Mouse (Mus musculus) thymus, postnatal 10 days (tissue): ENCODE measurements around the gene Glrp1.

Source experiments
- DNase-seq, 2 experiments: peaks; one replicate each; pipeline ENCODE4 v3.0.0; 2021; ENCODE audit warnings: low spot score in 2 of 2

Gene Glrp1

DNA sequence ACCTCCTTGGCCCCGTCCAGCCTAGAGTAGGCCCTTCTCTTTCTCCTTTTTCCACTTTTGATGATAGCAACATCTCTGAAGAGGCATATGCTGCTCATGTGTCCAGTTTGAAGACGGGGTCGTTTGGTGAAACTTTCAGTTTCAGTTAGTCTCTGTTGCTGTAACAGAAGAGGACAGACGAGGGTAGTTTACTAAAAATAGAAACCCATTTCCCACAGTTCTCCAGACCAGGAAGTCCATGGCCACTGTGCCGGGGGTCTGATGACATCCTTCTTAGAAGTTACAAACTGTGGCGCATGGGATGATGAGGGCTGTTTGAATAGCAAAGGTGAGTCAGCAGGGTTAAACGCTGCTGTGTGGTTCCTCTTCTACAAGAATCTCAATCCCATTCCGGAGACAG lies at the start of gene Glrp1:
TSS of gene Glrp1 (minus strand) at position 278 of the 400 bp plus-strand sequence.
- DNase-seq, result no peak

DNA sequence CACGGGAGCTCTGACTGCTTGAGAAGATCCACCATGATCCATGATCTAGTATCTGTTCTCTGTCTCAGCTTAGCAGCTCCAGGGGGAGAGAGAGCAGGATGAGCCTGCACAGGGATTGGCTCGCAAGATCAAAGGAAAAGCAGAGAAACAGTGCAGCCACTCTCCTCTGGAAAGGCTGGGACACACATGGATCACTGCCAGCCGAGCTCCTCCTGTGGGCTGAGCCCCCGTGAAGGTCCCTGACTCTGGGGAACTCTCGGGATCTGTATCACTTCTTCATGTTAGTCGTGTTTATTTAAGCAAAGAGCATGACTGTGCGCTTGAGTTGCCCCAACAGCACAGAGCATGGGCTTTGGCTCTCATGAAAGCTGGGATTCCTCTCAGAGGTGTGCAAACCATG lies 49.4 kb upstream of the Glrp1 start:
- no peak for DNase-seq

DNA sequence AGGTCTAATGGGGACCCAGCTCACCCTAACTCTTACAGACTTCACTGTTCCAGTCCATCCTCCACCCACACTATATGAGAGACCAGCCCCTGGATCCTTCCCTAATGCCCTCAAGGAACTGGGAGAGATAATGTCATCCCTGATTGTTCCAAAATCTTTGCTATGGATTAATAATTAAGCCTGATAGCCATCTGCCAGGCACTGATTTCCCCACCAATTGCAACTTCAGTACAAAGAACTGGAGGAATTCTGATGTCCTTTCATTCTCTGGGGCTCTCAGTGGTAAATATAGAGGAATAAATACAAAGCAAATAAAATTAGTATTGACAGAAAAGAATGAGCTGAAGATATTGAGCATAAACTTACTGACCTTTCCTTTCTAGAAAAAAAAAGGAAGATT lies 48.9 kb upstream of the Glrp1 start:
- DNase-seq, result no peak

DNA sequence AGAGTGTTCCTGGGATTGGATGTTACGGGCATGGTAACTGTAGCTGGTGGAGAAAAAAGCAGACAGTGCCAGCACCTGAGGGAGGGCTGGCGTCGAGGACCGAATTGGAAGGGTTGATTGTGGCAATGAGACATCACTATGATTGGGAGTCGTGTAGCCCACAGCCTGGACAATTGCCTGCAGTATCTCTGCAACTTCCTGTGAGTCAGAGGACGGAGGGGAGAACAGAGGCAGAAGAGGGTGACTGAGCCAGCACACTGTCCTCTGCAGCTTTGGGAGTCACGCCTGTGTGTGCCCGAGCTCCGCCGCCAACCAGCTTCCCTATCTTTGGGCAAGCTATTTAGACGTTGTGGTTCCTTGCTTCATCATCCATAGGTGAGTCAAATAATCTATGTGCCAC lies 46.5 kb upstream of the Glrp1 start:
- no peak for DNase-seq

DNA sequence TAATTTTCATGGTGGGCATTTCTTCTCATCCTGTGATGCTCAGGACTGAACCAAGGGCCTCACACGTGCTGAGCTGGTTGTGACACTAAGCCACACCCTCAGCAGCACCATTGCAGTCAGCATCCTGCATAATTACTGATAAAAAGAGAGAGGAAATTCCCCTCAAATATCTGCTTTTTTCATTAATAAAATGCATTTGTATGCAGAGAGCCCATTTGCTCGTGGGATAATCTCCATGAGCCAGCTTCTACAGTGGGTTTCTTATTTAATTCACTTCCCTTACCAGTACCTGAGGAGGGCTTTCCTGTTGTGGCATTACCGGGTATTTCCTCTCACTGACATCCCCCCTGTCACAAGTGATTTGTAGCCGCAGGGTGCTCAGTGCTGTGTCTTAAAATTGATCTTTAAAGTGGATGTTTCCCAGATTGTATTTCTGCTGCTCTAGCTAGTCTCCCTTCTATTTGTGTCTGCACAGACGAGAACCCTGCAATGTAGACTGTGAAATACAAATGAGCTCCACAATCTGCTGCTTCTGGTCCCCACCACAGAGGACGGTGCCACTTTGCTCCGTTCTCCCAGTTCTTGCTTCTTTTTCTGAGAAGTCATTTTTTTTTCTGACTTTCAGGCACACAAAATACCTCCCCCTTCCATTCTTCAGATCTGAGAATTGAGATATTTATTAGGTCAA lies 43.8 kb upstream of the Glrp1 start:
- DNase-seq, result no peak

DNA sequence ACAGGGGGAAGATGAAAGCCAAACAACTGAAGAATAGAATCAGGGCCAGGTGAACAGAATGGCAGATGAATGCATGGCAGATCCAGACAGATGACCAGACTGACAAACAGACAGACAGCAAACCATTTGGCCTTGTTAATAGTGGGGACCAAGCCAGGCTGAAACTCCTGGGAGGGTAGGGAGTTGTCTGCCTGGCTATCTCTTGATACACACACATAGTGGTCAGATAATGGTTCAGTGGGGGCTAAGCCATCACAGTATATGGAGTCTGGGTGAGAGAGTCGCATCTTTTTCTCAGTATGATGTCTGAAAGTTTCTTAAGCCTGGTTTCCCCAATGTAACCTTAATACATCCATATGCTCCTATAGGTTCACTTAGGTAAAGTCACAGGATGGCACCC lies 39.4 kb upstream of the Glrp1 start:
- no peak for DNase-seq

DNA sequence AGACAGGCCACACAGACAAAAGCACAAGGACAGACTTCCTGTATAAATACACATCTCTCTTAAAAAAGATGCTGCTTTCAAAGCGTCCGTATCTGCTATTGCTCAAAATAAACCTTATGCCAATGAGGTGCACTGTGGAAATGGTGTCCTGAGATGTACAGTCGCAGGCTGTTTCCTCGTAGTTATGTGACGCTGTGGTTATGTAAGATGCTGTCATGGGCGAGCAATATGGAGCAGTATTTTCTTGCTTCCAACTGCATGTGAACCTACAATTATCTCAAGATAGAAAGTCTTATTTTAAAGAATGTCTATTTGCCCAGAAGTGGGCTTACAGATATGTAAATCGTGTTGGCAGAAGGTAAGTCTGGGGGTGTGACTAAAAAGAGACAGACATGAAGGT lies 37.3 kb upstream of the Glrp1 start:
- no peak for DNase-seq

DNA sequence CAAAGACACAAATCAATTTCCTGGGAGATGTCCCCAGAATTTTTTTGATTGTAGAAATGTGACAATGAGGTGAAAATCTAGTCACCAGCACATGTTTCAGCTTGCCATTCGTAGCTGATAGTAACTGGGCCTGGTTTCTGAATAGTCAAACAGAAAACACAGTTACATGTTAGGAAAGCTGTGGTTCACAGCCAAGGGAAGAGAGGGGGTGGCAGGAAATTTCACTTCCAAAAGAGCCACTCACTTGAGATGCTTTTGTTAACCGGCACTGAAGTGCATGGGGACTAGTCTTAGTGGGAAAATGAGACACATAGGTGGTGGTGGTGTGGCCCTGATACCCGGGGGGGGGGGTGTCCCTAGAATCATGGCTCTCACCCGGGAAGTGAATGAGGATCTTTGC lies 33.7 kb upstream of the Glrp1 start:
- DNase-seq, result no peak

DNA sequence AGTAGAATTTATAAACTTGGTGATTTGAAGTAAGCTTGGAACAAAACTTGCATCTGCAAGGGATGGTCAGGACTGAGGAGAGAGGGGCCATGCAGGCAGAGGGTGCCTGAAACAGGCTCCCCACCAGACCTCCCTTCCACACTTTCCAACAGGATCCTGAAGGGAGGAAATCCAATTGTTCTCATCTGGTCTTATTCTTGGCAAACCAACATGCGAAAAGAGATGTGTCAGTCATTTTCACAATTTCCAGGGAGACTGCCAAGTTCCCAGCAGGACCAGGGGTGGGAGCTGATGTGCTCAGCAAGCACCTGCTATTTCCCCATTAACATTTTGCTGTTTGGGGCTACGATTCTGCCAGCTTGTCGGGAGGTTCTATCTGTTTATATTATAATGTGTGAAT lies 30.0 kb upstream of the Glrp1 start:
- no peak for DNase-seq

DNA sequence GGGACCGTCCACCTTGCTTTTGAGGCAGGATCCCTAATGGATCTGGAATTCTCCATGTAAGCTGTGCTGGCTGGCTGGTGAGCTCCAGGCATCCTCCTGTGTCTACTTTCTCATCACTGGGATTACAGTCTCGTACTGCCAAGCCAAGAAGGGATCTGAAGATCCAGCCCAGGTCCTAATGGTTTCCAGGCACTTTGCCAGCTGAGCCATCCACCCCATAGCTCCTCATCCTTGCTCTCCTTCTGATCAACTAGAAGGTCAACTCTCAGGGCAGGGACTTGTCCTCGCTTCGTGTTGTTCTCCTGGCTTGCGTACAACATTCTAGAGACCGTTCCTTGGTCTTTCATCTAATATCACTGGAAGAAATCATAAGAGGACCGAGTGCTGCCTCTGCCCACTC lies 29.4 kb upstream of the Glrp1 start:
- DNase-seq, result no peak

DNA sequence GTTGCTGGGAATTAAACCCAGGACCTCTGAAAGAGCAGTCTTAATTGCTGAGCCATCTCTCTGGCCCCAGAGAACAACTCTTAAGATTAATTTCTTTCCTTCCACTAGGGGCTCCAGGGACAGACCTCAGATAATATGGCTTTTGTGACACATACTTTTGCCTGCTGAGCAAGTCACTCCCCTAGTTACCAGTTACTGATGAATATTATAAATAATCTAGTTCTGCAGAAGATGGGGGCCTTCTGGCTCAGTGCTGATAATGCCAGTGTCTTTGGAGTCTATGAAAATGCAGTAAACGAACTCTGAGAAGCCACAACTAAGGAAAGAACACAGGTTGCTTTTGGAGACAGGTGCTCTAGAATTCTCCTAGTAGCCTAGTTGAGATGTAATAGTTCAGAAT lies 26.4 kb upstream of the Glrp1 start:
- DNase-seq, result no peak

DNA sequence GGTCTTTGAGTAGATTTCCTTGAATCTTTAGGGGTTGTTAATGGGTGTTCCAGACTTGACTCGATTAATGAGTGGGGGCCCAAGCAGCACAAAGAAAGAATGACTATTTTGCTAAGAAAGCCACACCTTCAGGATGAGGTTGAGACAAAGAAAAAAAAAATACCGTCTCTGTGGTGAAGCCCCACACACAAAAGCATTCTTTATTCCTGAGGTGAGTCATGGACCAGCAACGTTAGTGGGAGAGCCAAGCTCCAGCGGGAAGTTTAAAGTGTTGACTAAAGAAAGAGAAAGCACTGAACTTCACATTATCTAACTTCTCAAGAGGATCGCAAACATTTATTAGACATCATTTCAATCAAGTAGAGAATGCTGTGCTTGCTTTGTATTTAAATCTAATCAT lies 24.2 kb upstream of the Glrp1 start:
- no peak for DNase-seq

DNA sequence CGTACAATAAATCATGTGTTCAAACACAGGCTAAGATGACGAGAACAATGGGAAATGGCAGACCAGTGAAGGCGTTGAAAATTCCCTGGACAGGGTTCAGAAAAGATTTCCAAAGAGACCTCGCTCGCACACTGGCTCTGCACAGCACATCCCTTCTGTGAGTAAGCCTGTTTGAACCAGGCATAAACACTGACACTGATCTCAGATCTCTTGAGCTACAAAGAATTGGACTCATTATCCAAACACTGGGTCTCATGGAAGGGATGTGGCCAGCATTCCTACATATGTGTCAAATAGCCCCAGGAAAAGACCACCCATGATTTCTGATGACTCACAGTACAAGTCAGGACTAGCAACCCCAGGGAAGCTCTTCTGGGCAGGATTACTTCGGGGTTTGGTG lies 16.3 kb upstream of the Glrp1 start:
- DNase-seq, result no peak

DNA sequence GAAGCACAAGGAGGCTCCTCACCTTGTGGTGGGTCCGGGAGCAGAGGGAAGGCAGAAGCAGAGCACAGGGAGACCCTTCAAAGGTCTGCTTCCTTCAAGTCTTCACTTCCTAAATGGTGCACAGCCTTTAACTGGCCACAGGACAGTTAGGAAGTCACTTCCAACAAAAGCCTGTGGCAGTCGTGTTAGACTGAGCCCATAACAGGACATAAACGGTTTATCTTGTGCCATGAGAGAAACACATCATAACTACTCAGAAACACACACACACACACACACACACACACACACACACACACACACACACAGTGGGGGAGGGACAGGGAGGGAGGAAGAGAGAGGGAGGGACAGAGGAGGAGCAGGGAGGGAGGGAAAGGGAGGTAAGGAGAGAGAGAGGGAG lies 15.8 kb upstream of the Glrp1 start:
- no peak for DNase-seq

DNA sequence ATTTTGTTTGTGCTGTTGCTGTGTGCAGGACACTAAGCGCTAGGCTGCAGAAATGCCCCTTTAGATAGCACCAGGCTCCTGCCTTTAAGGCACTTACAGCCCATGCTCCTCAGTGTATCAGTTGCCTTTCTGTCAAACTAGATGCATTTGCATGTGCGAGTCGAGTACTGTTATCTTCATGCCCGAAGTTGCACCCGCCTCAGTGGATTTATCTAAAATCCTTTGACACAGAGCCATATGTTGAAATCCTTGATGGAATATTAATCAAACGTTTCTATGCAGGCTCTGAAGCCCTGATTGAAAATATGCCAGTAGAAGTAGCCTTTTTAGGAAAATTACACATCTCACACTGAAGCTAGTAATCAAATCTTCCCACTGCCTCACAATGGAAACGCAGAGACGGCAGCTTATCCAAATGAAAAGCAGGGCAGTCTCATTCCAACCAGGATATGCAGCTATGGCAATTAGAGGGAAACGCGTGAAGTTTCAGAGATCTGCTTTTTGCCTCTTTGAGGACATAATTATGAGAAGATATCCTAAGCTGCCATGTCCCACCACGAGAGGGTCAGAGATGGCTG lies 11.4 kb upstream of the Glrp1 start:
- DNase-seq, result no peak

DNA sequence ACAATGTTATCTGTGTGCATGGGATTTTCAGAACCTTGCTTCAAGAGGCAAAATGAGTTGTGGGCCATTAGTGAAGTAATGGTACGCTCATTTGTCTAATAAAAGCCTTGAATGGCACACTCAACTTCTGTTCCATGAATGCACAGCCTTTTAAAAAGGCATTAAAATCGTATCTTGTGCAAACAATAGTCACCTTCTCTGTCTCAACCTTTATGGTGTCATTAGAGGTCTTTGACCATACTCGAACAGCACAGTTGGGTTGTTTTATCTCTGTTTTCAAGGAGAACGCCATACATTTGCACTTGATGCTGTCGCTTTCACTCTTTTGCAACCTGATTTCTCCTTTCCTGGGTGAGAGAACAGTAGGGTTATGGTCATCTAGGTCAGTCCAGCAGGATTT lies 3.7 kb upstream of the Glrp1 start:
- DNase-seq, result no peak

DNA sequence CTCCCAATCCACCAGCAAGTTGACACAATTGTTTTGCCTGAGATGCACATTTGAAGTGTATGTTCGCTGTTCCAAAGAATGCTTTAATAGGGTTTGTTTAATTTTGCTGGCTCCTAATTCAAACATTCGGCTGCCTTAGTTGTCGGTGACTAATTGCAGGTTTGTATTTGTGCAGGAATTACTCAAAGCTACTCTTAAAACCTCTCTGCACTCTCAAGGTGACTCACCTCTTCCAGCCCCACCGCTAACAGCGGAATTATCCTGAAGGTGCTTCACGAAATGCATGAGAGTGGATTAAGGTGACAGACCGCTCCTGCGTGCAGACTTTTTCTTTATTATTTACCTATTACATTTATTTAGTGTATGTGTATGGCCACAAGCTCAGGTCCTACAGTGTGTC lies 2.0 kb downstream of the Glrp1 start:
- no peak for DNase-seq

DNA sequence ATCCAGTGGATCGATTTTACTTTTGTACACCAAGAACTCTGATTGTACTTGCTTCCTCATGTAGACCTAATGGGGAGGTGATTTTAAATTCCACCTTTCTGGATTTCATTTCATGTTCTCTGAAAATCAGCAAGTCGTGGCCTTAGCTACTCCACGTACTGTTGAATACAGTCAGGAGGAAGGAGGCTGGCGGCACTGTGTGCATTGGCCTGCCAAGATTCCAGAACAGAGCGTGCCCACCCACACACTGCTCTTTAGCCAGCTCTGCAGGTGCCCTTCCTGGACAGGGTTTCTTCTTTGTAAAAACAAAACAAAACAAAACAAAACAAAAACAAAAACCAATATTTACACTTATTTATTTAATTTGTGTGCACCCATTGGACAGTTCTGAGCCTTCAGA lies 2.7 kb downstream of the Glrp1 start:
- DNase-seq, result no peak

DNA sequence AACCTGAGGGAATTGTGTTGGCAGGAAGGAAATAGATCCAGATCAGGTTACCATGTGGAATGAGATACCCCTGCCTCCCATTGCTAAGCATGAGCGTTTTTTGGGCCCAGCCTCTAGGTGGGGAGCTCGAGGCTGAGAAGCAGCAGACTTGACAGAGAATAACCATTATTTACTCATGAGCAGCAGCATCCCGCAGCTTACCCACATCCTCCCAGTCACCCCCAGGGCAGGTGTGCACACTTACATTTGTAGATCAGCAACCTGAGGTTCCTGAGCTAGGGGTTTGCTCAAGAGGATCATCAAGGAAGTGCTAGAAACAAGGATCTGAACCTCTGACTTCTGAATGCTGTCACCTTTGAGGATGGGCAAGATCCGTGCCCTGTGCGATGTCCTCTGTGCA lies 3.5 kb downstream of the Glrp1 start:
- DNase-seq, result peak; percentile 54 to 61

DNA sequence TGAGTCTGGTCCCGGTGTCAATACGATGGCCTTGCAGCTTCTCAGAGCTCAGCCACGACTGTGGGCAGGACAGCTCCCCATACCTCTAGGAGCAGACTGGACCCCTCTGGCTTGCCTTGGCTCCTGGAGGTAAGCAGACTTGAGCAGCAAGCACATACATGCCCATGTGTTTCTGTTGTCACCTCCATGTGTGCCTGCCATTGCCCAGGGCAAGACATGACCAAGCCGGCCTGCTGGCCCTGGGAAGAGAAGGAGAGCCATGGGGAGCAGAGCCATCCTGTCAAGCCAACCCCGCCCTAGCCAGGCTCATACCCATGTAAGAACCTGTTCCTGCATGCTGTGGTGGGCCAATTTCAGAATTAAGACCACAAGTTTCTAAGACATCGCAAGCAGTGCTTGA lies 4.2 kb downstream of the Glrp1 start:
- no peak for DNase-seq

DNA sequence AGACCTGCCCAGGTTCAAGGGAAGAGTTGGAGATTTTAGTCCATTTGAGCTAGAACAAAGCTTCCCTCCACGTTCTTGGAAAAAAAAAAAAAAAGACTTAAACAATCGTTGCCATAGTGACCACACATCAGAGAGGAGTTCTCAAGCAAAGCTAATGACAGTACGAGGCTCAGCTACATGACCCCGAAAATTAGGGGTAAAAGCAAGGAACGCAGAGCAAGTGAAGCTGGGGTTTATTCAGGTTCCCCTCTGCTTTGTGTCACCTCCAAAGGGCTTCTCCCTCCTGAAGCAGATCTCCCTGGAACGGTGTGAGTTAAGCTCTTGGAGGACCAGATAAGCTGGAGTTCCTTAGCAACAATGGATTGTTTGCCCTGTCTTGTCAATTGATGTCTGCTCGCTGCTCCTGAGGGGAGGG lies 5.3 kb downstream of the Glrp1 start:
- DNase-seq, result no peak

DNA sequence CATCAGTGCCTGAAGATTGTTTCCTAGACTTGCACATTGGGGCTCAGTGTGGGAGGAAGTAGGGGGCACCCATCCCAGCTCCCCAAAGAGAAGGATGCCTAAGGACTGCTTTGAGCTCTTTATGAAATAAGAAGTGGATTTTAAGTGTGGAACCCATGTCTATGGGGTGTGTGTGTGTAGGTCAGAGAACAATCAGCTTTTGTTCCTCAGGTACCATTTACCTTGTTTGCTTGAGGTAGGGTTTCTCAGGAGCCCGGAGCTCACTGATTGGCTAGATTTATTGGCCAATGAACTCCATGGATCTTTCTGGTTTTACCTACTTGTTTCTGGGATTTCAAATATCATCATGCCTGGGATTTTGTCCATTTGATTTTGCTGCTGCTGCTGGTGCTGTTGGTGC lies 7.0 kb downstream of the Glrp1 start:
- DNase-seq, result no peak

DNA sequence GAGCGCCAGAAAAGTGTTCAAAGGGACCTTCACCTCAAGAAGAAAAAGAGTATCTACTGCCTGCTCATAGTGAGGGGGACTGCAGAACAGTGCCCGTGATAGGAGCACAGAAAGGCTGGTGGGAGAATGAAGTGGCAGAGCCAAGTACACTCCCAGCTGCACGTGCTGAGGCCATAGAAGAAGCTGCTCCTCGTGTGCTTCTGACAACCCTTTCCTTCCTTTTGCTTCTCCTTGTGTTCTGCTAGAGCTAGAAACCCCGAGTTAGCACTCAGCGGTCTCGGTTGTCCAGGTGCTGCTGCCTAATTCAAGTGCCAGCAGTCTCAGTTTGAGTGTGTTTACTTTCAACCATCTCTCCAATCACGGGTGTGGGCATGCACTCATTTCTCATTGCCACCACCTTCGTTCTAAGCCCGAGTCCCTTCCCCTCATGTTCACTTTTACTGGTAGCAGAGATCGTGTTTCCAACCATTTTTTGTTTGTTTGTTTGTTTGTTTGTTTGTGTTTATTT lies 10.6 kb downstream of the Glrp1 start:
- DNase-seq, result no peak

DNA sequence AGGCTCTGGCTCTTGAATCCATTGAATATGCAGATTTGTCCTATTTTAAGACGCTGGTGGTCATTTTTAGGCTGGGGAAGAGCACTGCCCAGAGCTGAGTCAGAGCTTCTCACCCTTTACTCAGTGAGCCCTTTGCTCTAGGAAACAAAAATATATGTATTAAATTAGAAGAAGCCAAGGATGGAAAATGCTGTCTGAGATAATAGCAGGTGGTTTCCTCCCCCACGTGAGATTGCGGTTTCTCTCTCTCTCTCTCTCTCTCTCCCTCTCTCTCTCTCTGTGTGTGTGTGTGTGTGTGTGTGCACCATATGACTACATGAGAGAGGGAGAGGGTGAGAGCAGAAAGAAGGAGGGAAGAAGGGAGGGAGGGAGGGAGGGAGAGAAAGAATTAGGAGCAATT lies 12.5 kb downstream of the Glrp1 start:
- no peak for DNase-seq
